Mouse (Mus musculus): ENCODE measurements around the gene Fndc10.

DNA sequence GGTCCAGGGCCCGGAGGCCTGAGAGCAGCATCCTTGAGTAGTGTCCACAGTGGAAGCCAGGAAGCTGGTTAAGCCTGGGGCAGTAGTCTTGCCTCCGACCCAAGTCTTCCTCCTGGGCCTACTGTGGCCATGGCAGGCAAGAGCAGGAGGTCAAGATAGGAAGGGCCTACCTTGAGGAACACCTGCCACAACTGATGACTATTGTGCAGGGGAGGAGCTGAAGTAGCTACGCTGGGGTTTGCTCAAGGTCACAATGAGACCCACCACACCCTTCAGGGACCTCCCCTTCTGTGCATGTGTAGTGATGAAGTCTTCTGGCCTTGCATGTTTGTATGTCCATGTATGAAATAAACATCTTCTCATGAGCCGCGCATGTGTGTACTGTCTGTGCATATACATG, 41.6 kb downstream of the Fndc10 start:
- no peak for TF ChIP-seq CTCF (conservative IDR thresholded peaks at IDR 0.05; ENCODE audit: low read length)
- no peak for TF ChIP-seq NANOG (IDR thresholded peaks at IDR 0.05; ENCODE audit: borderline replicate concordance, low read length)
- TF ChIP-seq POU5F1 (IDR thresholded peaks at IDR 0.05; ENCODE audit: borderline replicate concordance, low read length): no peak
